Mouse (Mus musculus) ovary, postnatal 36 days (tissue): ENCODE results near the gene Cirbp.

Experiments used
- DNase-seq: peaks from one replicate; pipeline ENCODE4 v3.0.0; 2022; ENCODE audit warnings: low spot score, mixed read lengths

The Cirbp gene

DNA sequence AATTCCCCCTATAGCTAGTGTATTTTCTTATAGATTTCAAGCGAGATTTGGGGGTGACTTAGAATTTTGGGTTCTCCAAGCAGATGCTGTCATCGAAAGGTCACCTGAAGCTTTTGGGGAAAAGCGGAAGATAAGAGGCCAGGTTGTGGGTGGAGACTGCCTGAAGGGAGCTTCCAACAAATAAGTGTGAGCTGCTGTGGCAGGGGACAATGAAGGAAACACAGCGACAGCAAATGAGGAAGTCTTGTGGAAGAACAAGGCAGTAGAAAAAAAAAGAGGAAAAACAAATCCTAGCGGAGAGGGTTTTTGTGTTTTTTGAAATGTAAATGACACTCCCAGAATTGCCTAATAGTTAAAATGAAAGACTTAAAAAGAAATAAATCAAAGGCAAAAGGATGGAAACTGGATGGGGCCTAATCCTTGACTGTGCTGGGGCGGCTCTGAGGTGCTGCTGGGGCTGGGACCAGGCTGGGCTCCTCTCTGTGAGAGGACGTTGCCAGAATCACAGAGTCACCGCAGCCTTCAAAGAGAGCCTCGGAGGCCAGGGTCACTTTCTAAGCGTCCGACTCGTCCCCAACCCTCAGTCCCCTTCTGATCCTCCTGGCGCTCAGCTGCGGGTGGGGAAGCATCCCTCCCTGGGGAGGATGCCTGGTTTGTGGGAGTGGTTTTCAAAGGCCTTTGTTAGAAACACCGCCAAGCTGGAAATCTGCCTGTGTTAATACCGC is 49.4 kb downstream of the Cirbp start:
- DNase-seq = no peak

DNA sequence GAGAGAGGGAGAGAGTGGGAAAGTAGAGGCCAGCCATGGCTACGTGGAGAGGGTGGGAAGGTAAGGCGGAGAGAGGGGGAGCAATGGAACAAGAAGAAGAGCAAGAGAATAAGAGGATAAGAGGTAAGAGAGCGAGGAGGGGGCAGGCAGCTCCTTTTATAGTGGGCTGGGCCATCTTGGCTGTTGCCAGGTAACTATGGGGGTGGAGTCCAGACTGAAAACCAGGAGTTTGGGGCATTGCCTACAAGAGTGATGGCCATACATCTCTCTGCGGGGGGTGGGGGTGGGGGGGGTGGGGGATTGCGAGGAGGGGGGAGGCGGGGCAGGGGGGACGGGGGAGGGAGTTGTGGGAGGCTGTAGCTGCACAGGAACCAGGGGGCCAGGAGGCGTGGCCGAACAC is 54.9 kb downstream of the Cirbp start:
- DNase-seq = no peak
